Mouse (Mus musculus) cortical plate, adult 2 months (tissue): ENCODE results near the gene Itga3.

Source experiments
- CTCF ChIP-seq: fragments of 200-500 bp; IDR thresholded peaks from 2 replicates; pipeline ENCODE4 v1.5.1; 2011; ENCODE audit warnings: mild to moderate bottlenecking, control low read depth, low read length; ENCODE audit not compliant: insufficient read depth; ENCODE audit errors: extremely low read depth
- POLR2A ChIP-seq: fragments of 200-500 bp; IDR thresholded peaks from 2 replicates; pipeline ENCODE4 v1.6.1; 2011; ENCODE audit warnings: mild to moderate bottlenecking, low read length, control low read depth; ENCODE audit not compliant: insufficient read depth; ENCODE audit errors: extremely low read depth

DNA sequence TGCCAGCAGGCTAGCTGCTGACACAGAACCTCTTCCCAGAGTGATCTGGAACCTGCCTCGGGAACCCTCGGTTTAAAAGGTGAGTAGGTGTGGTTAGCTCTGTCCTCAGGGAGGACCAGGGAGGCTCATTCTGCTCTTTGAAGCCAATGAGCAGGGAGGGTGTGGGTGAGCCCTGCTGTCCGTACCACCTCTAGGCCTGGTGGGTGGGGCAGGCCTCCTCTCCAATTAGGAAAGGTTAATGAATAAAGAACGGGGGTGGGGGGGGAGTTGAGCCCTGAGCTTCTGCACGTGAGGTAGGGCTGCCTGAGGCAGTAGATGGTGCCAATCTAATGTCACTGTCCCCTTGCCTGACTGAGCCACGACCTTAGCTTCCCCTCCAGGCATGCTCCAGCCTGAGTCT is 43.7 kb downstream of the Itga3 start:
- TF ChIP-seq CTCF (no peak), POLR2A (no peak)
